Mouse (Mus musculus): ENCODE results near the gene Lifr. TPM values are rescaled to one million over a fixed set of nuclear protein-coding genes. Genes with fewer than 3 reads are reported as not detected.

Gene Lifr
- polyA plus RNA-seq, 1 experiment from 2014 or later: 9.7 TPM

- ATAC-seq (replicated peaks): no peak
- H3K4me2 ChIP-seq: no peak overlapping the region
- 77% methylated on average over 12 of the region's 12 CpGs for WGBS
These were observed 133.8 kb downstream of the Lifr start for GRCm38 (mm10) chr15:7224151-7224775.

GRCm38 (mm10) chr15:7226225-7226624 is 135.8 kb downstream of the Lifr start:
- no peak overlapping the region for H3K4me2 ChIP-seq
- no peaks in the 10 kb centered on the region; the same call in 1 of the 2 replicates for H3K27me3 ChIP-seq (replicated peaks)
- no peaks in the 10 kb centered on the region for H3K36me3 ChIP-seq (replicated peaks)
- H3K27ac ChIP-seq: no peak overlapping the region
- 2% methylated on average over 5 of the region's 5 CpGs for WGBS
- no peak overlapping the region for H3K9ac ChIP-seq
- ATAC-seq (replicated peaks): peak; percentile 95
- H3K4me1 ChIP-seq: no peaks in the 10 kb centered on the region
- H3K4me3 ChIP-seq: no peak overlapping the region
- H3K9me3 ChIP-seq: no peaks in the 10 kb centered on the region

More at GRCm38 (mm10) chr15:7224151-7224775, 133.8 kb downstream of the Lifr start:
- no peaks in the 10 kb centered on the region for H3K36me3 ChIP-seq (replicated peaks)
- no peaks in the 10 kb centered on the region for H3K9me3 ChIP-seq
- H3K4me3 ChIP-seq: no peak overlapping the region
- no peaks in the 10 kb centered on the region; the same call in 1 of the 2 replicates for H3K27me3 ChIP-seq (replicated peaks)
- no peak overlapping the region for H3K27ac ChIP-seq
- H3K4me1 ChIP-seq: no peaks in the 10 kb centered on the region
- no peak overlapping the region for H3K9ac ChIP-seq

GRCm38 (mm10) chr15:7233393-7234090 is 143.1 kb downstream of the Lifr start:
- Histone ChIP-seq H3K36me3 (replicated peaks) (no peaks in the 10 kb centered on the region), H3K9ac (no peak overlapping the region), H3K4me1 (no peaks in the 10 kb centered on the region), H3K4me3 (no peak overlapping the region), H3K4me2 (no peak overlapping the region), H3K9me3 (no peaks in the 10 kb centered on the region), H3K27me3 (replicated peaks) (no peaks in the 10 kb centered on the region), H3K27ac (no peak overlapping the region)
- ATAC-seq (replicated peaks): no peak
- 89% methylated on average over 13 of the region's 13 CpGs for WGBS

GRCm38 (mm10) chr15:7239904-7240303 is 149.5 kb downstream of the Lifr start:
- ATAC-seq (replicated peaks): no peak
- Histone ChIP-seq H3K27ac (no peak overlapping the region), H3K9me3 (no peaks in the 10 kb centered on the region), H3K36me3 (replicated peaks) (no peaks in the 10 kb centered on the region), H3K4me3 (no peak overlapping the region), H3K9ac (no peak overlapping the region), H3K4me1 (no peaks in the 10 kb centered on the region), H3K4me2 (no peak overlapping the region), H3K27me3 (replicated peaks) (no peaks in the 10 kb centered on the region)
- WGBS: 87% methylated on average over 11 of the region's 11 CpGs

GRCm38 (mm10) chr15:7240950-7241349 is 150.5 kb downstream of the Lifr start:
- no peak overlapping the region for H3K4me3 ChIP-seq
- H3K9me3 ChIP-seq: no peaks in the 10 kb centered on the region
- no peaks in the 10 kb centered on the region for H3K4me1 ChIP-seq
- no peaks in the 10 kb centered on the region for H3K36me3 ChIP-seq (replicated peaks)
- H3K9ac ChIP-seq: no peak overlapping the region
- no peaks in the 10 kb centered on the region for H3K27me3 ChIP-seq (replicated peaks)
- WGBS: 62% methylated on average over 3 of the region's 3 CpGs
- H3K4me2 ChIP-seq: no peak overlapping the region
- no peak for ATAC-seq (replicated peaks)
- no peak overlapping the region for H3K27ac ChIP-seq

GRCm38 (mm10) chr15:7242161-7242850 is 151.9 kb downstream of the Lifr start:
- no peak for ATAC-seq (replicated peaks)
- Histone ChIP-seq H3K4me1 (no peaks in the 10 kb centered on the region), H3K9me3 (no peaks in the 10 kb centered on the region), H3K9ac (no peak overlapping the region), H3K27ac (no peak overlapping the region), H3K4me2 (no peak overlapping the region), H3K36me3 (replicated peaks) (no peaks in the 10 kb centered on the region), H3K27me3 (replicated peaks) (no peaks in the 10 kb centered on the region), H3K4me3 (no peak overlapping the region)
- WGBS: 86% methylated on average over 15 of the region's 15 CpGs

Other genes starting within 250 kb of the Lifr start
- gene Osmr, start 215.6 kb upstream of the Lifr start, polyA plus RNA-seq (2015; fragmentation: Nextera tagmentation; extraction: Ambion mirVana): 1.6 and 1.7 TPM in 2 replicates

Data from midbrain, embryonic 15.5 days (tissue).